Mouse (Mus musculus) CH12F3 (cell line): Measurements from ENCODE around the gene Pex14.

Source experiments
- in situ Hi-C: fragments of 300-500 bp; cut with MboI; formaldehyde crosslinking; loops from 2 replicates; pipeline ENCODE4 v1.14.3; 2020; ENCODE audit warnings: low sequenced_read_pairs

Gene Pex14

GRCm38 (mm10) chr4:148952328-148953222 is 147.1 kb downstream of the Pex14 start:
- in situ Hi-C loops, result no loop called here

- in situ Hi-C loops, result no loop called here
Measured at GRCm38 (mm10) chr4:148951821-148952291, 147.8 kb downstream of the Pex14 start.

- in situ Hi-C loops, result no loop called here
Measured at GRCm38 (mm10) chr4:148950932-148951650, 148.6 kb downstream of the Pex14 start.

- in situ Hi-C loops, result no loop called here
Measured at GRCm38 (mm10) chr4:148950487-148950886, 149.2 kb downstream of the Pex14 start.

GRCm38 (mm10) chr4:148947833-148948388 is 151.8 kb downstream of the Pex14 start:
- in situ Hi-C loops, result no loop called here

DNA sequence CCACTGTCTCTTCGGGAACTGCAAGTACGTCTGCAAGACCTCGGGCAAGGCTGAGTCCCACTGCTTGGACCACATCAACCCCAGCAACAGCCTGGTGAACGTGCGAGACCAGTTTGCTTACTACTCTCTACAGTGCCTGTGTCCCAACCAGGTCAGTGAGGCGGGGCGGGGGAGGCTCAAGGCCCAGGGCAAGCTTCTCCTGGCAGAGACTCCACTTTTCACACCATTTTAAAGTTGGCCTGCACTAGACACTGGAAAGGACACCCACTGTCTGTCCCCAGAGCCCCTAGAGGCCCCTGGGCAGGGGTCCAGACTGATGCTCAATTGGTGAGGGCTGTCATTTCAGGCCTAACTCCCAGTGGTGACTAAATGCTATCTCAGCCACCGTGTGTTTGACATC is 153.6 kb downstream of the Pex14 start:
- in situ Hi-C loops, result no loop called here

- in situ Hi-C loops, result no loop called here
Measured at GRCm38 (mm10) chr4:148945476-148945881, 154.2 kb downstream of the Pex14 start.

GRCm38 (mm10) chr4:148943099-148943498 is 156.6 kb downstream of the Pex14 start:
- in situ Hi-C loops, result no loop called here

- in situ Hi-C loops, result no loop called here
Measured at GRCm38 (mm10) chr4:148941321-148941720, 158.4 kb downstream of the Pex14 start.

DNA sequence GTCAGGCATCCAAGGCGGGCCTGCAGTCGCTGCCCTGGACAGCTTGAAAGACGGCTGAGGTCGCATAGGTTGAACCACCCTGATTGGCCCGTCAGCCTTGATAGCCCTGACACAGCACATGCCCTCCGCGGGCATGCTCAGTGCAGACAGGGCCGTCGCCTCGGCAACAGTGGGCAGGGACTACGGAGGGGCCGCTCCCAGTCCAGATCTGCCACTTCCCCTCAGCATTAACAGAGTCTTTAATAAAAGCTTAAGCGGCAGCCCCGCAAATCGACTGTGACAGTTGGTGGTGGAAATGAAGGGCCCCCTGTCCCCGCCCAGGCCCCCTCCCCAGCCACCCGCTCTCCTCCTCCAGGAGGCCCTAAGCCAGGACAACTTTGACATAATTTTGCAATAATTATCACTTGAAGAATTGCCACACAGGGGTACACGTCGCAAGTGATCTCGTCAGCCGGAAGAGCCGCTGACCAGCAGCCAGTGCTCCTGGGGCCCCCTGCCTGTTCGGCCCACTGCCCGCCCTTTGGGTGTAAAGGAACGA is 158.9 kb downstream of the Pex14 start:
- in situ Hi-C loops, result no loop called here

DNA sequence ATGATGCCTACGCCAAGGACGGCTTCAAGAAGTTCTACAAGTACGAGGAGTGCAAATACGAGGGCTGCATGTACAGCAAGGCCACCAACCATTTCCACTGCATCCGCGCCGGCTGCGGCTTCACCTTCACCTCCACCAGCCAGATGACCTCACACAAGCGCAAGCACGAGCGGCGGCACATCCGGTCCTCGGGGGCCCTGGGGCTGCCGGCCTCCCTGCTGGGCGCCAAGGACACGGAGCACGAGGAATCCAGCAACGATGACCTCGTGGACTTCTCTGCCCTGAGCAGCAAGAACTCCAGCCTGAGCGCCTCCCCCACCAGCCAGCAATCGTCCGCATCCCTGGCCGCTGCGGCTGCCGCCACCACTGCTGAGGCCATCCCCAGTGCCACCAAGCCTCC is 161.1 kb downstream of the Pex14 start:
- in situ Hi-C loops, result no loop called here

DNA sequence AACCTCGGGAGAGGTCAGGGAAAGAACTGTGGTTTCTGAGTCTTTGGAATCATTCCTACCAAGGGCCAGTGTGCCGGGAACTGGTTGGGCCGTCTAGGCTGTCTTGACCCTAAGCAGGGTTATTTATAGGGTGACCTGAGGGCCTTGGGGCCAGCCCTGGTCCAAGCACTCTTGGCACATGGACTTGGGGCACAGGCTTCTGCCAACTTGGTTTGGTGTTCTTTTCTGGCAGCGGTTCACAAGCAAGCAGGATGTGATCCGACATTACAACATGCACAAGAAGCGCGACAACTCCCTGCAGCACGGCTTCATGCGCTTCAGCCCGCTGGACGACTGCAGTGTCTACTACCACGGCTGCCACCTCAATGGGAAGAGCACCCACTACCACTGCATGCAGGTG is 162.9 kb downstream of the Pex14 start:
- in situ Hi-C loops, result no loop called here

GRCm38 (mm10) chr4:148936111-148936510 is 163.6 kb downstream of the Pex14 start:
- in situ Hi-C loops, result no loop called here

GRCm38 (mm10) chr4:148935211-148935610 is 164.5 kb downstream of the Pex14 start:
- in situ Hi-C loops, result no loop called here

DNA sequence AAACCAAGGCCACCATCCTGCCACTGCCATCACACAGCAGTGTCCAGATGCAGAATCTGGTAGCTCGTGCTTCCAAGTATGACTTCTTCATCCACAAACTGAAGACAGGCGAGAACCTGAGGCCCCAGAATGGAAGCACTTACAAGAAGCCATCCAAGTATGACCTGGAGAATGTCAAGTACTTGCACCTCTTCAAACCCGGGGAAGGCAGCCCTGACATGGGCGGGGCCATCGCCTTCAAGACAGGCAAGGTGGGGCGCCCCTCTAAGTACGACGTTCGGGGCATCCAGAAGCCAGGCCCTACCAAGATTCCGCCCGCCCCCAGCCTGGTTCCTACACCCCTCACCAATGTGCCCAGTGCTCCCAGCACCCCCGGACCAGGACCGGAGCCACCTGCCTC is 166.6 kb downstream of the Pex14 start:
- in situ Hi-C loops, result no loop called here

DNA sequence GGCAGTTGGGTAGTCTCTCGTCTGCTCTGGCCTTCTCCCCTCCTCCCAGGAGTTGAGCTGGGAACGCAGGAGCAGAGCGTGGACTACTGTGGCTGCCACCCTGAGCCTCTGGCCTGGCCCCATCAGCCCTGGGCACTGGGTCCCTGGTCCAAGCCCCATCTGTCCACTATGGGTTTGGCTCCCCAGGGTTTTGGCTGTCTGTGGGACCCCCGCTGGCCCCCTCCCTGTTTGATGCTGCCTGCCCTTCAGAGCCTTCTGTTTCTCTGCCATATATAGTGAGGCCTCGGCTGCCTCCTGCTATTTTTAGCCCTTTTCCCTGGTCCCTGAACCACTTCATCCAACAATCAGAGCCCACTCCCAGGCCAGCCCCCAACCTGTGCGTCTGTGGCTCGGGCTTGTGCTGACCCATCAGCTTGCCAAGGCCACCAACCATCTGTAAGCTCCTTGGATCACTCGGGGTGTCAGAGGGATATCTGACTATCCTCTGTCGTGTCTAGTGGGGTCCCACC is 168.9 kb downstream of the Pex14 start:
- in situ Hi-C loops, result no loop called here

- in situ Hi-C loops, result no loop called here
Measured at GRCm38 (mm10) chr4:148928876-148929275, 170.8 kb downstream of the Pex14 start.

GRCm38 (mm10) chr4:148928316-148928715 is 171.4 kb downstream of the Pex14 start:
- in situ Hi-C loops, result no loop called here

- in situ Hi-C loops, result no loop called here
Measured at GRCm38 (mm10) chr4:148926459-148926858, 173.2 kb downstream of the Pex14 start.

GRCm38 (mm10) chr4:148925589-148926359 is 173.9 kb downstream of the Pex14 start:
- in situ Hi-C loops, result no loop called here
